Mouse (Mus musculus): ENCODE results near the gene Usp53. TPM values are rescaled to one million over a fixed set of nuclear protein-coding genes. Genes with fewer than 3 reads are reported as not detected.

The Usp53 gene
- polyA plus RNA-seq, 1 experiment from 2014 or later = 8.1 TPM

- 89% methylated on average over 6 of the region's 6 CpGs for WGBS
- no peaks in the 10 kb centered on the region for H3K9me3 ChIP-seq
- H3K27ac ChIP-seq = no peak overlapping the region
- peaks cover 34% of the 10 kb centered on the region for H3K36me3 ChIP-seq (replicated peaks)
- DNase-seq (ENCODE audit: extremely low spot score, low spot score) = no peak
- no peak overlapping the region for H3K4me3 ChIP-seq
- H3K4me1 ChIP-seq = peaks cover 17% of the 10 kb centered on the region
- H3K27me3 ChIP-seq (ENCODE audit: poor library complexity, severe bottlenecking) = no peaks in the 10 kb centered on the region
Observed at GRCm38 (mm10) chr3:122929723-122930122, 54.6 kb downstream of the Usp53 start.

DNA sequence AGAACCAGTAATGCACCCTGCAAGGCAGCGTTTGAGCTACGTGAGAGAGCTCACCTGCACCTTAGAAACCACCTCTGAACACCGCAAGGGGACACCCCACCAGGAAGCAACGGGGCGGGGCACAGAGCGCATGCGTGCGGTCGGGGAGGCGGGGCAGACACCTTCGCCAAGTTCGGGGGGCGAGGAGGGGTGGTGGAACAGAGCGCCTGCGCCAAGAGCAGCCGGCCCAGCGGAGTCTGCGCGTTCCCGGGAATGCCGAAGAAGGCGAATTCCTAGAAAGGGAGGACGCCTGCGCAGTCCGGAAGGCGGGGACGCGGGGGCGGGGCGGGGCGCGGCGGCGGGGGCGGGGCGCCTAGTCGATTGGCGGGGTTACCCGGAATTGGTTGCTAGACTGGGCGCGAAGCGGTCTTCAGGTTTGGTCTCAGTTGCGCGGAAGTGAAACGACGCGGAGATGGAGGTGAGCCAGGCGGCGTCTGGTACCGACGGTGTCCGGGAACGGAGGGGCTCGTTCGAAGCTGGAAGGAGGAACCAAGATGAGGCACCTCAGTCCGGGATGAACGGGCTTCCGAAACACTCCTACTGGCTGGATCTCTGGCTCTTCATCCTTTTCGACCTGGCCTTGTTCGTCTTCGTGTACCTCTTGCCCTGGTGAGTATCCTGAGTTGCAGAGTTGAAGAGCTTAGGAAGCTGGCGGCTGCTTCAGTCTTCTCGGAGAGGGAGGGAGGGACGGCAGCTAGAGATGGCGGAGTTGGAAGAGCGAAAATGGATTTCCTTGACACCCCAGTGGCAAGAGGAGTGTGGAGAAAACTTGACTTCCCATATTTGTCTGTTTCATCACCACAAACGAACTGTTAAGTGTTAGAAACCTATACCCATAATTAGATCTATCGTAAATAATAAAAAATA, 60.0 kb downstream of the Usp53 start, which contains the start of gene 1810037I17Rik:
Gene 1810037I17Rik, plus strand, starts transcription at position 195 of the 906 bp plus-strand sequence.
- Histone ChIP-seq H3K27ac (peak within 1 kb of the TSS; percentile 89), H3K4me1 (peaks cover 26% of the 10 kb centered on the region), H3K9me3 (no peaks in the 10 kb centered on the region), H3K4me3 (peak within 1 kb of the TSS; percentile 62), H3K36me3 (replicated peaks) (peaks cover 18% of the 10 kb centered on the region), H3K27me3 (ENCODE audit: poor library complexity, severe bottlenecking) (no peaks in the 10 kb centered on the region)
- DNase-seq (ENCODE audit: extremely low spot score, low spot score) = peak; percentile 98
- 1% methylated on average over 68 of the region's 68 CpGs for WGBS

- Histone ChIP-seq H3K4me1 (peaks cover 26% of the 10 kb centered on the region), H3K4me3 (peak overlapping the region; percentile 62), H3K36me3 (replicated peaks) (peaks cover 18% of the 10 kb centered on the region), H3K27me3 (ENCODE audit: poor library complexity, severe bottlenecking) (no peaks in the 10 kb centered on the region), H3K9me3 (no peaks in the 10 kb centered on the region), H3K27ac (0 out of 2 replicates have a peak overlapping the region, but pooled peaks have one; percentile 89)
- 76% methylated on average over 7 of the region's 7 CpGs for WGBS
- no peak for DNase-seq (ENCODE audit: extremely low spot score, low spot score)
Observed at GRCm38 (mm10) chr3:122923147-122923546, 61.2 kb downstream of the Usp53 start.

GRCm38 (mm10) chr3:122921676-122922527, 62.4 kb downstream of the Usp53 start:
- Histone ChIP-seq H3K9me3 (no peaks in the 10 kb centered on the region), H3K36me3 (replicated peaks) (peaks cover 10% of the 10 kb centered on the region), H3K4me1 (peaks cover 26% of the 10 kb centered on the region), H3K27ac (no peak overlapping the region), H3K27me3 (ENCODE audit: poor library complexity, severe bottlenecking) (no peaks in the 10 kb centered on the region), H3K4me3 (no peak overlapping the region)
- WGBS = 85% methylated on average over 8 of the region's 8 CpGs
- no peak for DNase-seq (ENCODE audit: extremely low spot score, low spot score)

DNA sequence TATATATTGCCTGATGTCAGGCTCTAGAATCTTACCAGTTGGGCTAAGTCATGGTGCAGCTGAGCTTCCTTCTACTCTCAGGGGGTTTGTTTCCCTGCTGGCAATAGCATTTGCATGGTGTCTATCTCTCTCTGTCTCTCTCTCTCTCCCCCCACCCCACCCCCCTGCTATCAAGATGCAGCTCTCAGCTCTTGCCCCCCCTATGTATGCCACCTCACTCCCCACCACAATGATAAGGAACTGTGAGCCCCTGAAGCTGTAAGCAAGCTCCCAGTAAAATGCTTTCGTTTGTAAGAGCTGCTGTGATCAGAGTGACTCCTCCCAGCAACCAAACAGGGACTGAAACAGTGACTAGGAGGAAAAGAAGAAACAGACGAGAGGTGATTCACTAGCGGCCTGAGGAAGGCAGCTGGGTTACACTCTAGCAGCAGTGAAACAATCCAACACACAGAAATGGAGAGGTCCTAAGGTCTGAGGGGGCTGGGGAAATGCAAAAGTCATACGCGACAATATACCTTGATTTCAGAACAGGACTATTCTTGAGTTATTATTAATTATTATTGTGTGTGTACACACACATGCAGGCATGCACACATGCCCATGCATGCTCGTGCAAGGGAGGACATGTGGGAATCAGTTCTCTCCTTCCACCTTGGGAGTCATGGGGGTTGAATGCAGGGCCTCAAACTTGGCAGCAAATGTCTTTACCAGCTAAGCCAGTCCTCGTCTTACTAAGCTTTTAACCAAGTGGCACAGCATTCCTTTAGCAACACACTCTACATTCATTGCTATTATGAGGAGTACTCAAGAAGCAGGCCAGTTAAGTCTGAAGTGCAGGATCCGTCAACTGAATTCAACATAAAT, 63.5 kb downstream of the Usp53 start:
- peaks cover 17% of the 10 kb centered on the region for H3K4me1 ChIP-seq
- H3K27ac ChIP-seq = no peak overlapping the region
- no peaks in the 10 kb centered on the region for H3K27me3 ChIP-seq (ENCODE audit: poor library complexity, severe bottlenecking)
- no peak for DNase-seq (ENCODE audit: extremely low spot score, low spot score)
- no peaks in the 10 kb centered on the region for H3K36me3 ChIP-seq (replicated peaks)
- H3K4me3 ChIP-seq = no peak overlapping the region
- no peaks in the 10 kb centered on the region for H3K9me3 ChIP-seq
- WGBS = 70% methylated on average over 8 of the region's 8 CpGs

DNA sequence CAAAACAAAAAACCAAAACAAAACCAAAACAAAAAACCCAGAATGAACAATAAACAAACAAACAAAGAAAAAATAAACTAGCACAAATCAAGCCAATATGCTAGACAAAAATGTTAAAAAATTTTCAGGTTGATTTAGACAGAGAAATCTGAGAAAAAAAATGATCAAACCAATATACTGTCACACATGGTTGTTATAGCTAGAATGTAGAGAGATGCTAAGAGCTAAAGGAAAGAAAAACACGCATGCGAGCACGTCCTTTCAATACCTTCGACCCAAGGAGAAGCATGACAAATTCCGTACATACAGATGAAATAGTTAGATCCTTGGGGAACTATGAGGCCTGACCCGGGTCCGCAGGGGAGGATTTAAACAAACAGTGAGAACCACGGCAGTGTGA, 65.0 kb downstream of the Usp53 start, which contains the start of gene Gm10959:
Gene Gm10959, minus strand, starts transcription at position 101 of the 400 bp plus-strand sequence.
- H3K27ac ChIP-seq = no peak within 1 kb of the TSS
- 92% methylated on average over 8 of the region's 8 CpGs for WGBS
- no peaks in the 10 kb centered on the region for H3K36me3 ChIP-seq (replicated peaks)
- H3K9me3 ChIP-seq = no peaks in the 10 kb centered on the region
- H3K27me3 ChIP-seq (ENCODE audit: poor library complexity, severe bottlenecking) = no peaks in the 10 kb centered on the region
- H3K4me1 ChIP-seq = peaks cover 9% of the 10 kb centered on the region
- H3K4me3 ChIP-seq = no peak within 1 kb of the TSS
- no peak for DNase-seq (ENCODE audit: extremely low spot score, low spot score)

DNA sequence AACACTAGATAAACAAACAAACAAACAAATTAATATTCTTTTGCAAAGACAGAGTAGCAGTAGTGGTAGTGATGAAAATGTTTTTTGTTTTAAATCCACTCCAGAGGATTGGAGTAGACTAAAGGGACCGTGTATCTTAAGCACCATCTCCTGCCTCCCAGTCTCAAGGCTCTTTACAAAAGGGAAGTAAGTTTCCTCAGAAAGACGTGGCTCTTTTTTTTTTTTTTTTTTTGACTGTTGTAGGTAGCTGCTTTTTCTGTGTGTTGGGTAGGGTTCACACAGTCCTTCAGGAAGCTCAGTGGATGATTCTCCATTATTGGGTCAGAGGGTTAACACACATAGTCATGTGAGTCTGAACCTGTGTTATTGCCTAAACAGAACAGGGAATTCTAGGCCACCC, 65.6 kb downstream of the Usp53 start:
- Histone ChIP-seq H3K27me3 (ENCODE audit: poor library complexity, severe bottlenecking) (no peaks in the 10 kb centered on the region), H3K9me3 (no peaks in the 10 kb centered on the region), H3K36me3 (replicated peaks) (no peaks in the 10 kb centered on the region), H3K4me3 (no peak overlapping the region), H3K4me1 (peaks cover 8% of the 10 kb centered on the region), H3K27ac (no peak overlapping the region)
- 75% methylated on average over 2 of the region's 2 CpGs for WGBS
- no peak for DNase-seq (ENCODE audit: extremely low spot score, low spot score)

GRCm38 (mm10) chr3:122916191-122916680, 68.1 kb downstream of the Usp53 start:
- Histone ChIP-seq H3K27ac (no peak overlapping the region), H3K4me1 (no peaks in the 10 kb centered on the region), H3K36me3 (replicated peaks) (no peaks in the 10 kb centered on the region), H3K27me3 (ENCODE audit: poor library complexity, severe bottlenecking) (no peaks in the 10 kb centered on the region), H3K9me3 (no peaks in the 10 kb centered on the region), H3K4me3 (no peak overlapping the region)
- DNase-seq (ENCODE audit: extremely low spot score, low spot score) = no peak
- WGBS = 92% methylated on average over 6 of the region's 6 CpGs

- Histone ChIP-seq H3K27me3 (ENCODE audit: poor library complexity, severe bottlenecking) (no peaks in the 10 kb centered on the region), H3K36me3 (replicated peaks) (no peaks in the 10 kb centered on the region), H3K27ac (no peak overlapping the region), H3K4me1 (no peaks in the 10 kb centered on the region), H3K9me3 (no peaks in the 10 kb centered on the region), H3K4me3 (no peak overlapping the region)
- DNase-seq (ENCODE audit: extremely low spot score, low spot score) = no peak
- WGBS = 89% methylated on average over 5 of the region's 5 CpGs
Observed at GRCm38 (mm10) chr3:122915493-122915892, 68.8 kb downstream of the Usp53 start.

- WGBS = 84% methylated on average over 2 of the region's 2 CpGs
- Histone ChIP-seq H3K9me3 (peaks cover 3% of the 10 kb centered on the region; the same call in 1 of the 2 replicates), H3K36me3 (replicated peaks) (no peaks in the 10 kb centered on the region), H3K4me3 (no peak overlapping the region), H3K27me3 (ENCODE audit: poor library complexity, severe bottlenecking) (no peaks in the 10 kb centered on the region), H3K27ac (no peak overlapping the region), H3K4me1 (0 out of 2 replicates have a peak, but pooled peaks cover 4% of the 10 kb centered on the region)
- DNase-seq (ENCODE audit: extremely low spot score, low spot score) = no peak
Observed at GRCm38 (mm10) chr3:122907841-122908240, 76.5 kb downstream of the Usp53 start.

DNA sequence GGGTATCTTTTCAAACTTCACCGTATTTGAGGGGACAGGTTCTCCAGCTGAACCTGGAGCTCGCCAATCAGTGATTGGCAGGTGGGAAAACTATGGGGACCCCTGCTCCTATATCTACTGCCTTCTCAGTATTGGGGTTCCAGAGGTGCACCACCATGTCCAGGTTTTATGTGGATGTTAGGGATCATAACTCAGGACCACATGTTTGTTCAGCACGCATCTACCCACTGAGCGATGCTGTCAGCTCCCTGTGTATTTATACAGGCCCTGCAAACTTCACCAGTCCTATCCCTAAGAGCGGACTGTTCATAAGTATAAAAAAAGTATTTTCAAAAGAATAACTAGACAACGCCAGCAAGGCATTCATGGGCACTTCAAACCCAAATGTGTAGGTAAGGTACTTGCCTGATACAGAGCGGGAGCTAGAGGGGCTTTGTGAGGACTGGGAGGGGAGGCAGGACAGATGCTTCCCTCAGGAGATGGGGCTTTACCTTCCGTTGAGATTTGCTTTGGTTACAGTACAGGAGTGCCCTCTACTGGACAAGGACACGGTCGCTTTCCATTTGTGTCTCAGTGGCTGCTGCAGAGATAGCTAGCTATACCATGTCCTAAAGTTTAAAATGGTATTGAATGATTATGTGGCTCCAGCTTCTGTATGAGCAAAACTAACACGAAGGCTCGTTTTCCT, 80.4 kb downstream of the Usp53 start:
- Histone ChIP-seq H3K9me3 (no peaks in the 10 kb centered on the region), H3K27ac (no peak overlapping the region), H3K27me3 (ENCODE audit: poor library complexity, severe bottlenecking) (no peaks in the 10 kb centered on the region), H3K36me3 (replicated peaks) (no peaks in the 10 kb centered on the region), H3K4me1 (0 out of 2 replicates have a peak, but pooled peaks cover 4% of the 10 kb centered on the region), H3K4me3 (no peak overlapping the region)
- peak; percentile 57 for DNase-seq (ENCODE audit: extremely low spot score, low spot score)
- WGBS = 44% methylated on average over 12 of the region's 12 CpGs
